Mouse (Mus musculus) megakaryocyte, embryonic 14.5 days (primary cell): ENCODE measurements around the gene Pogk.

ENCODE experiments used
- FLI1 ChIP-seq: IDR thresholded peaks from 2 replicates; pipeline ENCODE4 v1.6.1; 2012; ENCODE audit warnings: low read length, inconsistent platforms, mixed read lengths
- GATA1 ChIP-seq: IDR thresholded peaks from 3 replicates; pipeline ENCODE4 v1.6.1; 2012; ENCODE audit warnings: mixed read lengths, low read length, inconsistent platforms, borderline replicate concordance

- TF ChIP-seq GATA1 (no peak), FLI1 (no peak)
Measured at GRCm38 (mm10) chr1:166349751-166350150, 59.9 kb downstream of the Pogk start.
